Mouse (Mus musculus) kidney, embryonic 16.5 days (tissue): ENCODE results near the gene Dlgap3. TPM values are rescaled to one million over a fixed set of nuclear protein-coding genes. Genes with fewer than 3 reads are reported as not detected.

Experiments
- ATAC-seq: fragments of 200-750 bp; cut with Nextera tagmentation; 2 replicates; pipeline ENCODE4 v1.8.0; 2017; ENCODE audit warnings: moderate TSS enrichment; ENCODE audit not compliant: low FRiP score, low TSS enrichment
- H3K27ac ChIP-seq: fragments of 300-500 bp; sonication (generic); 2 replicates; pipeline ENCODE4 v1.5.1; 2014; ENCODE audit warnings: low read length
- H3K27me3 ChIP-seq: fragments of 300-500 bp; sonication (generic); 2 replicates; pipeline ENCODE4 v1.6.1; 2014; ENCODE audit warnings: low read length, control low read depth, mixed read lengths; ENCODE audit not compliant: insufficient read depth
- H3K36me3 ChIP-seq: fragments of 300-500 bp; sonication (generic); 2 replicates; pipeline ENCODE4 v1.6.1; 2014; ENCODE audit warnings: low read length, control low read depth, mixed read lengths; ENCODE audit not compliant: insufficient read depth
- H3K4me1 ChIP-seq: fragments of 300-500 bp; sonication (generic); 2 replicates; pipeline ENCODE4 v1.6.1; 2014; ENCODE audit warnings: low read length, control low read depth, mixed read lengths; ENCODE audit not compliant: insufficient read depth
- H3K4me2 ChIP-seq: fragments of 300-500 bp; sonication (generic); replicated peaks from 2 replicates; pipeline ENCODE4 v1.6.1; 2014; ENCODE audit warnings: low read depth, low read length
- H3K4me3 ChIP-seq: fragments of 300-500 bp; sonication (generic); 2 replicates; pipeline ENCODE4 v1.5.1; 2014; ENCODE audit warnings: mild to moderate bottlenecking, low read length
- H3K9ac ChIP-seq: fragments of 300-500 bp; sonication (generic); replicated peaks from 2 replicates; pipeline ENCODE4 v1.6.1; 2014; ENCODE audit warnings: low read length
- H3K9me3 ChIP-seq: fragments of 300-500 bp; sonication (generic); 2 replicates; pipeline ENCODE4 v1.6.1; 2016; ENCODE audit warnings: low read length, control low read depth
- whole genome bisulfite sequencing: fragments of 180-500 bp; shearing (Covaris S2); extraction: QIAGEN DNeasy Blood & Tissue Kit; methylation state at CpG from one replicate; pipeline ENCODE4 v1.1.7; 2014; 5-methylcytosine and 5-hydroxymethylcytosine counted together
- polyA plus RNA-seq: library from polyadenylated mRNA; unstranded; fragments of >200 nt; fragmentation: Nextera tagmentation; extraction: Ambion mirVana; gene quantifications from 2 replicates; pipeline ENCODE4 v1.2.1, GENCODE M21; 2015

Gene Dlgap3
- polyA plus RNA-seq, 1 experiment from 2014 or later, result 0.41 TPM

DNA sequence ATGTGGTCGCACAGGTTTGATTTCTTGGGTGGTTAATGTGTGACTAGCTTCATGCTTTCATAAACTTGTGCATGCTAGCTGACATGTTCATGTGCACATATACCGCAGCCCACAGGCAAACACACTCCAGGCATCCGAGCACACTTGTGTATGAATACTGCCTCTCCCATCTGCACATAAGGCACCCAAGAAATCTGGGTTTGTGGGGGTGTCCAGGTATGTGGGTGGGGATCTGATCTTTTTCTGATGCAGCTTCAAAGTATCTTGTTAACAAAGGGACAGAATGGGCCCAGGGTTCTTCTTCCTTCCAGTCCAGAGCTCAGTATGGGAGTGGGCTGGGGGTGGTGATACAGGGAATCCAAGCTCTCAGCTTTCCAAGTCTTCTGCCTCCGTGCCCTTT lies 3.6 kb downstream of the Dlgap3 start:
- Histone ChIP-seq H3K36me3 (no peaks in the 10 kb centered on the region), H3K9ac (no peak overlapping the region), H3K4me2 (no peak overlapping the region), H3K4me1 (peaks cover 14% of the 10 kb centered on the region), H3K4me3 (no peak overlapping the region), H3K9me3 (no peaks in the 10 kb centered on the region), H3K27ac (no peak overlapping the region), H3K27me3 (peaks cover 35% of the 10 kb centered on the region)
- no peak for ATAC-seq
- WGBS, result 67% methylated on average over 4 of the region's 4 CpGs

- H3K27me3 ChIP-seq, result peaks cover 27% of the 10 kb centered on the region
- H3K9me3 ChIP-seq, result no peaks in the 10 kb centered on the region
- WGBS, result under 1% methylated on average over 8 of the region's 8 CpGs
- no peak overlapping the region for H3K27ac ChIP-seq
- peaks cover 10% of the 10 kb centered on the region for H3K4me1 ChIP-seq
- no peak overlapping the region for H3K9ac ChIP-seq
- H3K4me3 ChIP-seq, result no peak overlapping the region
- no peak overlapping the region for H3K4me2 ChIP-seq
- no peaks in the 10 kb centered on the region for H3K36me3 ChIP-seq
- no peak for ATAC-seq
Observed at GRCm38 (mm10) chr4:127173461-127173860, 4.5 kb downstream of the Dlgap3 start.

GRCm38 (mm10) chr4:127174075-127174899 lies 5.3 kb downstream of the Dlgap3 start:
- Histone ChIP-seq H3K4me3 (no peak overlapping the region), H3K4me1 (peaks cover 7% of the 10 kb centered on the region), H3K36me3 (no peaks in the 10 kb centered on the region), H3K27ac (no peak overlapping the region), H3K9me3 (no peaks in the 10 kb centered on the region), H3K4me2 (no peak overlapping the region), H3K27me3 (peaks cover 23% of the 10 kb centered on the region), H3K9ac (no peak overlapping the region)
- WGBS, result 52% methylated on average over 8 of the region's 8 CpGs
- ATAC-seq, result no peak

GRCm38 (mm10) chr4:127174900-127175278 lies 5.9 kb downstream of the Dlgap3 start:
- H3K27me3 ChIP-seq, result peaks cover 18% of the 10 kb centered on the region
- H3K4me1 ChIP-seq, result peaks cover 1% of the 10 kb centered on the region; the same call in 1 of the 2 replicates
- no peak for ATAC-seq
- WGBS, result 47% methylated on average over 4 of the region's 4 CpGs
- H3K9ac ChIP-seq, result no peak overlapping the region
- H3K4me2 ChIP-seq, result no peak overlapping the region
- no peak overlapping the region for H3K27ac ChIP-seq
- no peaks in the 10 kb centered on the region for H3K9me3 ChIP-seq
- H3K36me3 ChIP-seq, result no peaks in the 10 kb centered on the region
- no peak overlapping the region for H3K4me3 ChIP-seq

DNA sequence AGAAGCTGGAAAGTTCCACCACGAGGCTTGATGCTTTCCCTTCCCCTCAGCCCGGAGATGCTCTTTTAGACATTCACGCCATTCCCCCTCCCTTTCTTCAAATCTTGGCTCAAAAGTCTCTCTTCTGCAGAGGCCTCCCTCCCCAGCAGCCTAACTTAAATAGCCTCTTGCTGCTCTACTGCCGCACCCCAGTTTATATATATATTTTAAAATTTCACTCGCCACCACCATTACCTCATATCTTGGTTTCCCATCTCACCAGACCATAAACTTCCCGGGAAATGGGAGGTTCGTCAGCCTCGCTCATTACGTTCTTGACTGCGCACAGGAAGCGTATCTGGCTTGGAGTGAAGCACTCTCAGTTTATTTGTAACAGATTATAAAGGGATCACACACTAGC lies 9.0 kb downstream of the Dlgap3 start:
- no peak overlapping the region for H3K9ac ChIP-seq
- no peak for ATAC-seq
- H3K4me1 ChIP-seq, result no peaks in the 10 kb centered on the region
- no peaks in the 10 kb centered on the region for H3K9me3 ChIP-seq
- no peak overlapping the region for H3K4me3 ChIP-seq
- 61% methylated on average over 11 of the region's 11 CpGs for WGBS
- no peak overlapping the region for H3K27ac ChIP-seq
- H3K36me3 ChIP-seq, result no peaks in the 10 kb centered on the region
- no peak overlapping the region for H3K4me2 ChIP-seq
- no peaks in the 10 kb centered on the region for H3K27me3 ChIP-seq

GRCm38 (mm10) chr4:127178671-127179070 lies 9.7 kb downstream of the Dlgap3 start:
- H3K4me2 ChIP-seq, result no peak overlapping the region
- no peaks in the 10 kb centered on the region for H3K9me3 ChIP-seq
- H3K27ac ChIP-seq, result no peak overlapping the region
- no peak overlapping the region for H3K9ac ChIP-seq
- H3K4me1 ChIP-seq, result no peaks in the 10 kb centered on the region
- ATAC-seq, result no peak
- WGBS, result 46% methylated on average over 9 of the region's 9 CpGs
- H3K4me3 ChIP-seq, result no peak overlapping the region
- H3K27me3 ChIP-seq, result no peaks in the 10 kb centered on the region
- H3K36me3 ChIP-seq, result no peaks in the 10 kb centered on the region

DNA sequence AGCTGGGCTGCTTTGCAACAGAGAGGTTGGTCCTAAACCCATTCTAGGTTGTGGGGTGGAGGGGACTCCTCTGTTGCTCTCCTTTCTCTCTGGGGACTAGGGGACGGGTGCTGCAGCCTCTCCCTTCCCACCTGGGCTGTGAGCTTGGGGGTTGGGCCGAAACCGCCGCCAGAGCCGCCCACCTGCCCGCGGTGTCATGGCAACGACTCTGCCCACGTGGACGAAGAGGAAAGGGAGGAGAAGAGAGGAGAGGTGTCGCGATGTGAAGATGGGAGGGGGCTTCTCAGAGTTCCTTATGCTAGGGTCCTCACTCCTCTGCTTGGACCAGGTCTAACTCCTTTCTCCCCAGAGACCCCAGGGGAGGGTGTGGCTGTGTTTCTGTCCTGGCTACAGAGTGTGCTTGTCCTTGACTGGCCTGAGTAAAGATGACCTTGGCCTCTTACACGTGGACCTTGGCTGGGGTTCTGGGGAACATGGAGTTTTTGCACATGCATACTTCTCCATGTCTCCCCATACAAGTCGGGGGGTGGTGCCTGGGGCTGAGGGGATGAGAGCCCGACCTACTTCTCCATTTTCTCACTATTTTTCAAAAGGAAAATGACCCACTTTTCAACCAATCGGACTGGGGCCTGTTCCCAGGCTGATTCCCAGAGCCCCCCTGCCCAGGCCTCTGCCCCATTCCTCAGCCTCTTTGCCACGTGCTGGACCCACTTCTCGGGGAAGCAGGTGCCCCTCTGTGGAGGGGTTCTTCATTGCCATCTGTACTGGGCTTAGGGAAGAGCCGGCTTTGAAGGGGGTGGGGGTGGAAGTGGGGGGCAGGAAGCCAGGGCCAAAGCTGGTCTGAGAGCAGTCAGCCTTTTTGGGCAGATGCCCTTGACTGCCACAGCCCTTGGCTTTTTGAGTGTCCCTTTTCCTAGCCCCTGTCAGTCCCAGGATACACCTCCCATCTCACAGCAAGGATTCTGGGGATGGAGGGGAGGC lies 10.8 kb downstream of the Dlgap3 start:
- no peak overlapping the region for H3K4me3 ChIP-seq
- WGBS, result 12% methylated on average over 19 of the region's 19 CpGs
- no peaks in the 10 kb centered on the region for H3K27me3 ChIP-seq
- ATAC-seq, result no peak
- H3K9me3 ChIP-seq, result no peaks in the 10 kb centered on the region
- no peaks in the 10 kb centered on the region for H3K36me3 ChIP-seq
- H3K4me1 ChIP-seq, result no peaks in the 10 kb centered on the region
- no peak overlapping the region for H3K4me2 ChIP-seq
- H3K27ac ChIP-seq, result no peak overlapping the region
- no peak overlapping the region for H3K9ac ChIP-seq

DNA sequence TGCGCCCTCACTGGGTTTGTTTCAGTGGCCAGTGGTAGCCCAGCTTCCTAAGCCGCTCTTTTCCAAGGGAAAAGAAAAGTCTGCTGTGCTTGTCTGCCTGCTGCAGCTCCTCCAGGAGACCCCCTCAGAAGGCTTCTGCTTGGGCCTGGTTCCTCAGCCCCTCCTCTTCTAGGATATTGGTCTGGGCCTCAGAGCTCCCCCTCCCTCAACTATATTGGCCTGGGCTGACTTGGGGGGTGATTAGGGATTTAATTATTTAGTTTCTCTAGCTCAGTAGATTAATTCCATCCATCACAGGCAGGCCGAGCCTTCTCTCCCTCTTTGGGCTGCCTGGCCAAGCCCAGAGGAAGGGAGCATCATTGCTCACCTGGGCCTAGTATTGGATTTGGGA lies 11.4 kb downstream of the Dlgap3 start:
- 82% methylated on average over 3 of the region's 3 CpGs for WGBS
- no peak overlapping the region for H3K4me3 ChIP-seq
- H3K27ac ChIP-seq, result no peak overlapping the region
- no peak for ATAC-seq
- H3K36me3 ChIP-seq, result no peaks in the 10 kb centered on the region
- no peaks in the 10 kb centered on the region for H3K4me1 ChIP-seq
- no peak overlapping the region for H3K4me2 ChIP-seq
- H3K9ac ChIP-seq, result no peak overlapping the region
- no peaks in the 10 kb centered on the region for H3K9me3 ChIP-seq
- no peaks in the 10 kb centered on the region for H3K27me3 ChIP-seq

GRCm38 (mm10) chr4:127181010-127181409 lies 12.0 kb downstream of the Dlgap3 start:
- 86% methylated on average over 9 of the region's 9 CpGs for WGBS
- Histone ChIP-seq H3K4me2 (no peak overlapping the region), H3K4me3 (no peak overlapping the region), H3K36me3 (no peaks in the 10 kb centered on the region), H3K9ac (no peak overlapping the region), H3K9me3 (no peaks in the 10 kb centered on the region), H3K27ac (no peak overlapping the region), H3K27me3 (no peaks in the 10 kb centered on the region), H3K4me1 (no peaks in the 10 kb centered on the region)
- no peak for ATAC-seq

GRCm38 (mm10) chr4:127183867-127184266 lies 14.9 kb downstream of the Dlgap3 start:
- ATAC-seq, result no peak
- H3K36me3 ChIP-seq, result no peaks in the 10 kb centered on the region
- no peaks in the 10 kb centered on the region for H3K27me3 ChIP-seq
- no peak overlapping the region for H3K4me3 ChIP-seq
- no peak overlapping the region for H3K27ac ChIP-seq
- no peak overlapping the region for H3K9ac ChIP-seq
- H3K4me2 ChIP-seq, result no peak overlapping the region
- no peaks in the 10 kb centered on the region for H3K9me3 ChIP-seq
- WGBS, result 86% methylated on average over 5 of the region's 5 CpGs
- H3K4me1 ChIP-seq, result no peaks in the 10 kb centered on the region
